Mouse (Mus musculus) intestine, embryonic 15.5 days (tissue): ENCODE results near the gene Ggcx. TPM values are rescaled to one million over a fixed set of nuclear protein-coding genes. Genes with fewer than 3 reads are reported as not detected.
A peak's percentile ranks its signal among the peaks of the same experiment; 100 is the strongest.

Experiments used
- ATAC-seq: fragments of 200-750 bp; cut with Nextera tagmentation; 2 replicates; pipeline ENCODE4 v1.8.0; 2017; ENCODE audit warnings: moderate TSS enrichment, moderate library complexity
- H3K27ac ChIP-seq: fragments of 300-500 bp; sonication (generic); 2 replicates; pipeline ENCODE4 v1.5.1; 2015; ENCODE audit warnings: mild to moderate bottlenecking, inconsistent platforms
- H3K27me3 ChIP-seq: fragments of 300-500 bp; sonication (generic); replicated peaks from 2 replicates; pipeline ENCODE4 v1.6.1; 2015; ENCODE audit warnings: inconsistent platforms
- H3K36me3 ChIP-seq: fragments of 300-500 bp; sonication (generic); 2 replicates; pipeline ENCODE4 v1.6.1; 2015; ENCODE audit warnings: inconsistent platforms
- H3K4me1 ChIP-seq: fragments of 300-500 bp; sonication (generic); replicated peaks from 2 replicates; pipeline ENCODE4 v1.6.1; 2015; ENCODE audit warnings: inconsistent platforms
- H3K4me2 ChIP-seq: fragments of 300-500 bp; sonication (generic); replicated peaks from 2 replicates; pipeline ENCODE4 v1.6.1; 2015; ENCODE audit warnings: mild to moderate bottlenecking, inconsistent platforms
- H3K4me3 ChIP-seq: fragments of 300-500 bp; sonication (generic); replicated peaks from 2 replicates; pipeline ENCODE4 v1.5.1; 2015; ENCODE audit warnings: inconsistent platforms
- H3K9ac ChIP-seq: fragments of 300-500 bp; sonication (generic); 2 replicates; pipeline ENCODE4 v1.6.1; 2015; ENCODE audit warnings: inconsistent platforms
- H3K9me3 ChIP-seq: fragments of 300-500 bp; sonication (generic); 2 replicates; pipeline ENCODE4 v1.6.1; 2016; ENCODE audit warnings: inconsistent platforms
- WGBS: fragments of 180-500 bp; shearing (Covaris S2); methylation state at CpG from one replicate; pipeline ENCODE4 v1.1.7; 2015; 5-methylcytosine and 5-hydroxymethylcytosine counted together
- polyA plus RNA-seq: library from polyadenylated mRNA; unstranded; fragments of >200 nt; fragmentation: Nextera tagmentation; extraction: Ambion mirVana; gene quantifications from 2 replicates; pipeline ENCODE4 v1.2.1, GENCODE M21; 2015

The Ggcx gene
- polyA plus RNA-seq, 1 experiment from 2014 or later = 23.9 TPM

- 7% methylated on average over 13 of the region's 13 CpGs for WGBS
These were observed 24.6 kb upstream of the Ggcx start for GRCm38 (mm10) chr6:72389471-72389940.

GRCm38 (mm10) chr6:72389941-72390771 lies 24.0 kb upstream of the Ggcx start, which contains the start of gene Vamp8:
Vamp8 (minus strand) TSS chr6:72390703.
- peak within 1 kb of the TSS; percentile 74 for H3K4me2 ChIP-seq
- under 1% methylated on average over 33 of the region's 33 CpGs for WGBS
- peaks cover 6% of the 10 kb centered on the region; the same call in 1 of the 2 replicates for H3K36me3 ChIP-seq
- H3K4me3 ChIP-seq = peak within 1 kb of the TSS; percentile 60
- peak; percentile 91 for ATAC-seq
- peak within 1 kb of the TSS; percentile 98 for H3K27ac ChIP-seq
- peaks cover 24% of the 10 kb centered on the region for H3K4me1 ChIP-seq
- H3K9ac ChIP-seq = peak within 1 kb of the TSS; percentile 79
- H3K9me3 ChIP-seq = no peaks in the 10 kb centered on the region
- H3K27me3 ChIP-seq = no peaks in the 10 kb centered on the region

More at GRCm38 (mm10) chr6:72389471-72389940, 24.6 kb upstream of the Ggcx start:
- peak; percentile 84 for ATAC-seq
- peak overlapping the region; percentile 79 for H3K9ac ChIP-seq
- H3K27me3 ChIP-seq = no peaks in the 10 kb centered on the region
- peaks cover 8% of the 10 kb centered on the region; the same call in 1 of the 2 replicates for H3K36me3 ChIP-seq
- H3K4me1 ChIP-seq = peaks cover 24% of the 10 kb centered on the region
- peak overlapping the region; percentile 98 for H3K27ac ChIP-seq
- peak overlapping the region; percentile 60 for H3K4me3 ChIP-seq
- peak overlapping the region; percentile 74 for H3K4me2 ChIP-seq
- no peaks in the 10 kb centered on the region for H3K9me3 ChIP-seq

GRCm38 (mm10) chr6:72390795-72391521 lies 23.1 kb upstream of the Ggcx start:
- peak; percentile 60 for ATAC-seq
- peak overlapping the region; percentile 74 for H3K4me2 ChIP-seq
- peak overlapping the region; percentile 98 for H3K27ac ChIP-seq
- peak overlapping the region; percentile 60 for H3K4me3 ChIP-seq
- H3K9ac ChIP-seq = peak overlapping the region; percentile 79
- H3K36me3 ChIP-seq = 0 out of 2 replicates have a peak, but pooled peaks cover 4% of the 10 kb centered on the region
- H3K4me1 ChIP-seq = peaks cover 24% of the 10 kb centered on the region
- WGBS = 13% methylated on average over 12 of the region's 12 CpGs
- no peaks in the 10 kb centered on the region for H3K9me3 ChIP-seq
- H3K27me3 ChIP-seq = no peaks in the 10 kb centered on the region

GRCm38 (mm10) chr6:72392341-72392740 lies 21.8 kb upstream of the Ggcx start:
- WGBS = 91% methylated on average over 5 of the region's 5 CpGs
- H3K27ac ChIP-seq = no peak overlapping the region
- no peak for ATAC-seq
- H3K9ac ChIP-seq = no peak overlapping the region
- H3K4me2 ChIP-seq = no peak overlapping the region
- no peak overlapping the region for H3K4me3 ChIP-seq
- no peaks in the 10 kb centered on the region for H3K9me3 ChIP-seq
- H3K4me1 ChIP-seq = peaks cover 24% of the 10 kb centered on the region
- H3K27me3 ChIP-seq = no peaks in the 10 kb centered on the region
- no peaks in the 10 kb centered on the region for H3K36me3 ChIP-seq

- Histone ChIP-seq H3K9me3 (no peaks in the 10 kb centered on the region), H3K4me1 (no peaks in the 10 kb centered on the region), H3K9ac (no peak overlapping the region), H3K27ac (no peak overlapping the region), H3K4me3 (no peak overlapping the region), H3K4me2 (no peak overlapping the region), H3K27me3 (no peaks in the 10 kb centered on the region), H3K36me3 (no peaks in the 10 kb centered on the region)
- WGBS = 73% methylated on average over 10 of the region's 10 CpGs
- no peak for ATAC-seq
These were observed 17.3 kb upstream of the Ggcx start for GRCm38 (mm10) chr6:72396837-72397251.

- no peak overlapping the region for H3K27ac ChIP-seq
- 61% methylated on average over 2 of the region's 2 CpGs for WGBS
- H3K4me2 ChIP-seq = no peak overlapping the region
- no peak overlapping the region for H3K4me3 ChIP-seq
- no peak for ATAC-seq
- H3K36me3 ChIP-seq = no peaks in the 10 kb centered on the region
- no peaks in the 10 kb centered on the region for H3K4me1 ChIP-seq
- H3K27me3 ChIP-seq = no peaks in the 10 kb centered on the region
- no peaks in the 10 kb centered on the region for H3K9me3 ChIP-seq
- H3K9ac ChIP-seq = no peak overlapping the region
These were observed 14.1 kb upstream of the Ggcx start for GRCm38 (mm10) chr6:72399967-72400366.

- Histone ChIP-seq H3K4me1 (no peaks in the 10 kb centered on the region), H3K27ac (no peak overlapping the region), H3K9ac (no peak overlapping the region), H3K36me3 (no peaks in the 10 kb centered on the region), H3K4me2 (no peak overlapping the region), H3K9me3 (no peaks in the 10 kb centered on the region), H3K4me3 (no peak overlapping the region), H3K27me3 (no peaks in the 10 kb centered on the region)
- ATAC-seq = peak; percentile 64; the same call in 1 of the 2 replicates
- 28% methylated on average over 7 of the region's 7 CpGs for WGBS
These were observed 12.2 kb upstream of the Ggcx start for GRCm38 (mm10) chr6:72401875-72402274.

- Histone ChIP-seq H3K4me1 (no peaks in the 10 kb centered on the region), H3K9me3 (no peaks in the 10 kb centered on the region), H3K4me2 (no peak overlapping the region), H3K27me3 (no peaks in the 10 kb centered on the region), H3K4me3 (no peak overlapping the region), H3K27ac (no peak overlapping the region), H3K36me3 (no peaks in the 10 kb centered on the region), H3K9ac (no peak overlapping the region)
- ATAC-seq = no peak
- WGBS = 74% methylated on average over 7 of the region's 7 CpGs
These were observed 8.8 kb upstream of the Ggcx start for GRCm38 (mm10) chr6:72405356-72405755.

- Histone ChIP-seq H3K27me3 (no peaks in the 10 kb centered on the region), H3K9ac (no peak overlapping the region), H3K9me3 (no peaks in the 10 kb centered on the region), H3K4me1 (no peaks in the 10 kb centered on the region), H3K4me3 (no peak overlapping the region), H3K27ac (no peak overlapping the region), H3K36me3 (no peaks in the 10 kb centered on the region), H3K4me2 (no peak overlapping the region)
- ATAC-seq = peak; percentile 76
- WGBS = 3% methylated on average over 5 of the region's 5 CpGs
These were observed 7.0 kb upstream of the Ggcx start for GRCm38 (mm10) chr6:72407119-72407518.

GRCm38 (mm10) chr6:72409567-72409966 lies 4.5 kb upstream of the Ggcx start:
- Histone ChIP-seq H3K9me3 (no peaks in the 10 kb centered on the region), H3K4me2 (no peak overlapping the region), H3K4me1 (no peaks in the 10 kb centered on the region), H3K4me3 (no peak overlapping the region), H3K27me3 (no peaks in the 10 kb centered on the region), H3K9ac (no peak overlapping the region), H3K27ac (no peak overlapping the region), H3K36me3 (no peaks in the 10 kb centered on the region)
- no peak for ATAC-seq
- WGBS = 9% methylated on average over 3 of the region's 3 CpGs

GRCm38 (mm10) chr6:72410003-72410402 lies 4.1 kb upstream of the Ggcx start:
- H3K36me3 ChIP-seq = no peaks in the 10 kb centered on the region
- H3K27me3 ChIP-seq = no peaks in the 10 kb centered on the region
- ATAC-seq = no peak
- 25% methylated on average over 1 of the region's 1 CpGs for WGBS
- no peak overlapping the region for H3K4me3 ChIP-seq
- H3K27ac ChIP-seq = no peak overlapping the region
- H3K9me3 ChIP-seq = no peaks in the 10 kb centered on the region
- H3K9ac ChIP-seq = no peak overlapping the region
- H3K4me1 ChIP-seq = peaks cover 2% of the 10 kb centered on the region
- no peak overlapping the region for H3K4me2 ChIP-seq

- H3K27me3 ChIP-seq = no peaks in the 10 kb centered on the region
These were observed 3.6 kb upstream of the Ggcx start for GRCm38 (mm10) chr6:72410518-72410917.

More at GRCm38 (mm10) chr6:72410518-72410917, 3.6 kb upstream of the Ggcx start:
- Histone ChIP-seq H3K9ac (no peak overlapping the region), H3K27ac (no peak overlapping the region), H3K4me3 (no peak overlapping the region), H3K4me2 (no peak overlapping the region), H3K9me3 (no peaks in the 10 kb centered on the region), H3K36me3 (no peaks in the 10 kb centered on the region), H3K4me1 (peaks cover 5% of the 10 kb centered on the region)
- WGBS = 76% methylated on average over 7 of the region's 7 CpGs
- no peak for ATAC-seq
